Mouse (Mus musculus) liver, embryonic 14.5 days (tissue): ENCODE measurements around the gene Syt8. TPM values are rescaled to one million over a fixed set of nuclear protein-coding genes. Genes with fewer than 3 reads are reported as not detected.
A peak's percentile ranks its signal among the peaks of the same experiment; 100 is the strongest.

Source experiments
- ATAC-seq: fragments of 200-750 bp; cut with Nextera tagmentation; 2 replicates; pipeline ENCODE4 v1.8.0; 2017; ENCODE audit warnings: moderate number of reproducible peaks, mild to moderate bottlenecking, moderate library complexity; ENCODE audit not compliant: insufficient read depth
- DNase-seq, 3 experiments: peaks; one replicate each; pipeline ENCODE4 v3.0.0-alpha.2; 2012 to 2013; ENCODE audit warnings: low read depth in 3 of 3, low spot score in 3 of 3
- H3K27ac ChIP-seq: fragments of 300-500 bp; sonication (generic); 2 replicates; pipeline ENCODE4 v1.5.1; 2014; ENCODE audit warnings: moderate library complexity, mild to moderate bottlenecking, control low read depth, inconsistent platforms
- H3K27me3 ChIP-seq: fragments of 300-500 bp; sonication (generic); 2 replicates; pipeline ENCODE4 v1.6.1; 2014; ENCODE audit warnings: mild to moderate bottlenecking, low read length, moderate library complexity; ENCODE audit not compliant: control insufficient read depth, insufficient read depth
- H3K36me3 ChIP-seq: fragments of 300-500 bp; sonication (generic); replicated peaks from 2 replicates; pipeline ENCODE4 v1.6.1; 2014; ENCODE audit warnings: low read depth; ENCODE audit not compliant: control insufficient read depth, insufficient read depth
- H3K4me1 ChIP-seq, 2 experiments: fragments of 200-500 bp in 1 of 2; fragments of 300-500 bp in 1 of 2; sonication (generic) in 1 of 2; replicated peaks; 2 replicates each; pipeline ENCODE4 v1.6.1; 2012 to 2014; ENCODE audit warnings: antibody characterized with exemption in 1 of 2, inconsistent platforms in 1 of 2, low read length in 1 of 2; ENCODE audit not compliant: control insufficient read depth in 2 of 2, insufficient read depth in 2 of 2
- H3K4me2 ChIP-seq: fragments of 300-500 bp; sonication (generic); 2 replicates; pipeline ENCODE4 v1.6.1; 2014; ENCODE audit warnings: low read depth, mild to moderate bottlenecking, control low read depth, moderate library complexity
- H3K4me3 ChIP-seq, 2 experiments: fragments of 200-500 bp in 1 of 2; fragments of 300-500 bp in 1 of 2; sonication (generic) in 1 of 2; 2 replicates each; pipeline ENCODE4 v1.5.1; 2012 to 2014; ENCODE audit warnings: low read depth in 2 of 2, low read length in 2 of 2, mild to moderate bottlenecking in 2 of 2, control low read depth in 1 of 2, inconsistent platforms in 1 of 2, moderate library complexity in 1 of 2; ENCODE audit not compliant: insufficient read depth in 1 of 2
- H3K9ac ChIP-seq: fragments of 300-500 bp; sonication (generic); replicated peaks from 2 replicates; pipeline ENCODE4 v1.6.1; 2014; ENCODE audit warnings: mild to moderate bottlenecking, control low read depth, moderate library complexity
- H3K9me3 ChIP-seq: fragments of 300-500 bp; sonication (generic); 2 replicates; pipeline ENCODE4 v1.6.1; 2016; ENCODE audit warnings: low read length, mixed read lengths; ENCODE audit not compliant: control insufficient read depth
- CTCF ChIP-seq: IDR thresholded peaks from 2 replicates; pipeline ENCODE4 v1.5.1; 2016; ENCODE audit warnings: antibody characterized with exemption, low read depth, control low read depth
- EP300 ChIP-seq: IDR thresholded peaks from 2 replicates; pipeline ENCODE4 v1.6.1; 2016; ENCODE audit warnings: antibody characterized with exemption, low read depth
- WGBS: fragments of 180-500 bp; shearing (Covaris S2); extraction: QIAGEN DNeasy Blood & Tissue Kit; methylation state at CpG from one replicate; pipeline ENCODE4 v1.1.7; 2014; ENCODE audit not compliant: insufficient replicate concordance; 5-methylcytosine and 5-hydroxymethylcytosine counted together
- polyA plus RNA-seq, 2 experiments: library from polyadenylated mRNA; depleted of rRNA in 1 of 2; stranded (reverse) in 1 of 2; unstranded in 1 of 2; fragments of >200 nt; fragmentation: Nextera tagmentation in 1 of 2; extraction: Ambion mirVana in 1 of 2; gene quantifications; 2 replicates each; pipeline versions ENCODE4 v1.2.1 to v1.2.3; 2012 to 2014

Gene Syt8
- polyA plus RNA-seq, 2 experiments, result 0.03 TPM; not detected in 1

GRCm38 (mm10) chr7:142479307-142479706, 44.7 kb downstream of the Syt8 start:
- Histone ChIP-seq H3K27ac (no peak overlapping the region), H3K4me2 (no peak overlapping the region), H3K4me1 (peaks cover 0 to 6% of the 10 kb centered on the region in 2 experiments; a peak in 1 of 4 replicates), H3K4me3 (no peak overlapping the region), H3K9me3 (no peaks in the 10 kb centered on the region), H3K36me3 (no peaks in the 10 kb centered on the region), H3K27me3 (no peaks in the 10 kb centered on the region), H3K9ac (no peak overlapping the region)
- TF ChIP-seq EP300 (no peak), CTCF (no peak)
- ATAC-seq (no peak), DNase-seq (no peak)

DNA sequence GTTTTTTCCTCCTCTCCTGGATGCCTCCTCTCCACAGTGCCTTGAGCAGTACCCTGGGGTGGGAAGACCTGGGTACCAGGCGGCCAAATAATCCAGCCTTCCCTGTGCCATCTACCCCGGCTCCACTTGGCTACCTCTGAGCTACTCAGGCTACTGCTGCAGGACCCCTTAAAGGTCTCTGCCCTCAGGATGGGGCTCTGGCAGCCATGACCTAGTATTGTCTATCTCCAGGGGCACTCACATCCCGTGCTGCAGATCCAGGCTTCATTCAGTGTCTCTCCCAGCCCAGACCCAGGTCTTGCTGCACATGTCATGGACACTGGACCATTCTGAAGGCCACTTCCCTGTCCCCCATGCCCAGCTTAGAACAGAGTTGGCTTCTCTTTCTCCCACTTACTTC, 45.2 kb downstream of the Syt8 start:
- Histone ChIP-seq H3K4me2 (no peak overlapping the region), H3K9ac (no peak overlapping the region), H3K27ac (no peak overlapping the region), H3K27me3 (no peaks in the 10 kb centered on the region), H3K36me3 (no peaks in the 10 kb centered on the region), H3K4me3 (no peak overlapping the region), H3K4me1 (peaks cover 0 to 6% of the 10 kb centered on the region in 2 experiments; a peak in 1 of 4 replicates), H3K9me3 (no peaks in the 10 kb centered on the region)
- DNase-seq (no peak), ATAC-seq (no peak)
- TF ChIP-seq CTCF (no peak), EP300 (no peak)
- WGBS, result 50% methylated on average over 3 of the region's 3 CpGs

- H3K27me3 ChIP-seq, result no peaks in the 10 kb centered on the region
- peaks cover 0 to 6% of the 10 kb centered on the region in 2 experiments; a peak in 1 of 4 replicates for H3K4me1 ChIP-seq
- H3K27ac ChIP-seq, result no peak overlapping the region
- DNase-seq, result no peak
- no peak overlapping the region for H3K4me3 ChIP-seq
- no peak for ATAC-seq
- H3K36me3 ChIP-seq, result no peaks in the 10 kb centered on the region
- TF ChIP-seq EP300 (no peak), CTCF (no peak)
- no peak overlapping the region for H3K9ac ChIP-seq
- 57% methylated on average over 3 of the region's 3 CpGs for WGBS
- H3K9me3 ChIP-seq, result no peaks in the 10 kb centered on the region
- H3K4me2 ChIP-seq, result no peak overlapping the region
Observed at GRCm38 (mm10) chr7:142480661-142481060, 46.0 kb downstream of the Syt8 start.

DNA sequence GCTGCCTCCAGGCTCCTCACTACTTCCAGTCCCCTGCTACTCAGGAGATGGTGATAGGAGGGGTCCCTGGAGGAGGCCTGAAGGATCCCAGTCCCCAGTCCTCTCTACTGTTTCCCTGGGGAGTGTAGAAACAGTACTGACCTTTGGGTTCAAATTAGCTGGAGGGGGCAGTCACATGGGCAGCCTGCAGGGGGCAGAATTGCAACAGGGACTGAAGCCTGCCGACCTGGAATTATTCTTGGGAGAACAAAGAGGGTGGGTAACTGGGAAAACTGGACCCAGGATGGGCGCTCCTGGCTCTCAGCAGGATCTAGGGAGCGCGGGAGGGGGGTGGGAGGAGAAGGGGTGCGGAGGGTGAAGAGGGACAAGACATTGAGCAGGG, 46.5 kb downstream of the Syt8 start:
- TF ChIP-seq CTCF, result peak; percentile 70
- no peak for TF ChIP-seq EP300
- no peak overlapping the region for H3K4me3 ChIP-seq
- H3K9ac ChIP-seq, result no peak overlapping the region
- 18% methylated on average over 5 of the region's 5 CpGs for WGBS
- H3K9me3 ChIP-seq, result no peaks in the 10 kb centered on the region
- H3K4me1 ChIP-seq, result peaks cover 0 to 6% of the 10 kb centered on the region in 2 experiments; a peak in 1 of 4 replicates
- H3K4me2 ChIP-seq, result peak overlapping the region; percentile 29; the same call in 1 of the 2 replicates
- no peaks in the 10 kb centered on the region for H3K27me3 ChIP-seq
- DNase-seq (no peak), ATAC-seq (no peak)
- no peaks in the 10 kb centered on the region for H3K36me3 ChIP-seq
- no peak overlapping the region for H3K27ac ChIP-seq

GRCm38 (mm10) chr7:142481568-142482255, 47.1 kb downstream of the Syt8 start:
- no peaks in the 10 kb centered on the region for H3K27me3 ChIP-seq
- H3K9ac ChIP-seq, result no peak overlapping the region
- H3K4me1 ChIP-seq, result peaks cover 0 to 6% of the 10 kb centered on the region in 2 experiments; a peak in 1 of 4 replicates
- ATAC-seq, result no peak
- H3K27ac ChIP-seq, result no peak overlapping the region
- no peaks in the 10 kb centered on the region for H3K9me3 ChIP-seq
- 9% methylated on average over 22 of the region's 22 CpGs for WGBS
- peak overlapping the region; percentile 29; the same call in 1 of the 2 replicates for H3K4me2 ChIP-seq
- no peaks in the 10 kb centered on the region for H3K36me3 ChIP-seq
- H3K4me3 ChIP-seq, result no peak overlapping the region
- TF ChIP-seq EP300 (no peak), CTCF (no peak)
- DNase-seq, result no peak
